Mouse (Mus musculus) embryonic stem cell, embryonic (primary cell): Measurements from ENCODE around the gene Eif4a1.

Experiments
- CTCF ChIA-PET, 4 experiments: fragments of 300-600 bp in 2 of 4; fragments of 350-600 bp in 2 of 4; sonication (Branson Sonifier 250); formaldehyde crosslinking; loops; one replicate each; lab custom pipeline; 2022; ENCODE audit warnings: inconsistent platforms in 2 of 4; lab: Charles Lee
- POLR2A ChIA-PET, 4 experiments: fragments of 300-600 bp in 2 of 4; fragments of 350-600 bp in 2 of 4; sonication (Branson Sonifier 250); formaldehyde crosslinking; loops; one replicate each; lab custom pipeline; 2022; ENCODE audit warnings: antibody characterized with exemption in 4 of 4, inconsistent platforms in 1 of 4; lab: Charles Lee

Gene Eif4a1

DNA sequence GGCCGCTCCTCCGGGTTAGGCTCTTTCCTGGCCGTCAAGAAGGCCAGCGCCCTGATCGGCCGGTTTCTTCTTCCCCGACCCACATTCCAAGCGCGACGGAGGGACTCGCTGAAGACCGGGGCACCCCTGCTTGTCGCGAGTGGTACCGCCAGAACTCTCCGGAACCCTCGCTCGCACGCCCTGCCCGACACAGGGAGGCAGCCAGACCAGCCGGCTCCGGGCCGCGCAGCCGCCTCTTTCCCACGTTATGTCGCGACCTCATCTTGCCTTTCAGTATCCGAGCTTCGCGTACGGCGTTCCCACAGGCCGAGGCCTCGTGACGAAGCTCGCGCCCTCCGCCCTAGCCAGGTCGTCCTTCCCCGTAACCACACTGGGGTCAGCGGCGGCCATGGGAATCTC is 498 bp downstream of the Eif4a1 start:
- ChIA-PET POLR2A (interaction anchor here (0.6 to 16.3 kb wide), 30 partner anchors 9 to 325 kb away, joined by 3 to 672 read pairs (median 6); partner anchors contain the start of genes Senp3 (in 4 of the 4), Sox15 (in 3 of the 4), Mpdu1 (in 2 of the 4) and Cd68 (in 1 of the 4)), CTCF (no interaction called here)

DNA sequence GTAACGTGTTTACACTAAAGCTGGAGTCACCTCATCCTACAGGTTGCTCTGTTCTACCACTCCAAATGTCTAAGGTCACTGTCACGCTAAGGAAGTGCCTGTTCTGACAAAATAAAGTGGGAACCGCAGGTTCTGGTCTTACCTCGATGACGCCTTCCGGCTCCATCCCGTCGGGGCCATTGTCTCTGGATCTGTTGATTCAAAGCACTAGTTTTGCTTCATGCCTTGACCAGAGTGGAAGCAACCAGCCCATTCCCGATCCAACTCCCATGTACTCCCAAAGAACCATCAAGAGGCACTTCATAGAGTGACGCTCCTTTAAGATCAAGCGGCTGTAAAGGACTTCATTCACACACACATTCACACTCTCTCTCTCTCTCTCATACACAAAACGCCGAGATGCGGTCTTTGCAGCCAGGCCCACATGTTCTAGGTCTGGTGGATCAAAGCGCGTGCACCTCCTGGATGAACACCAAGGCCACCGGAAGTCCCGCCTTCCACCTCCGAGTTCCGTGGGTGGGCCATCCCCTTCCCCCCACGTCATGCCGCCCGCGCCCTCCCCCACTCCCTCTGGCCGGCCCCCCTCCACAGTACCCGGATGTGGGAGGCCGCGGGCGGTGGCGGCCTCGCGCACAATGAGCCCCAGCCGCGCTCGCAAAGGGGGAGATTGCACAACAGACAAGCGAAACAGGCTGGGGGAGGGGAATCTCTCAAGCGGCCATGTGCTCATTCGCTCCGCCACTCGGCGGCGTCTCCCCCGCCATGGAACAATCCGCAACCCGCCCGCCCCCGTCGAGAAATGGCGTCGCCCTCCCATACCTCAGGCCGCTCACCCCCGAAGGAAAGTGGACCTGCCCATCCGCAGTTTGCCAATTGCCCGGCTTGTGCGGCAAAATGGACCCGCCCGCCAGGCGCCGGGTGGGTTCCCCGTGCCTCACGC is 1.2 kb downstream of the Eif4a1 start:
- POLR2A ChIA-PET = interaction anchor here (0.6 to 16.3 kb wide), 57 partner anchors 8 to 326 kb away, joined by 3 to 672 read pairs (median 8); partner anchors contain the start of genes Senp3 (in 3 of the 4), Sox15 (in 3 of the 4), Fxr2 (in 2 of the 4) and Mpdu1 (in 2 of the 4)
- CTCF ChIA-PET = interaction anchor here in 2 of 4 experiments (0.6 to 0.9 kb wide), 2 partner anchors 16 to 45 kb away, joined by 3 to 4 read pairs; partner anchors contain the start of gene Sox15 (in 1 of the 2)

DNA sequence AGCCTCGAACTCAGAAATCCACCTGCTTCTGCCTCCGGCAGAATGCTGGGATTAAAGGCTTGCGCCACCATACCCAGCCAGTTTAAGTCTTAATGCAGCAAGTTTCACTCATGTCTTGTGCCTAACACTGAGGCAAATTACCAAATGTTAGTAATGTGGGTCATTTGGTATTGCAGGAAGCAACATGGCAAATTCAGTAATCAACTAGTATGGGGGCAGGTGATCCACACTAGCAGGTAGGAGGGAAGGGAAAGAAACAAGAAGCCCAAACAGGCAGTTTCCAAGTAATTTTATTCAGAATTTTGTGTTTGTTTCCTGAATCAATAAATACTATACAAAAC is 5.6 kb downstream of the Eif4a1 start:
- POLR2A ChIA-PET = interaction anchor here (0.5 to 17.2 kb wide), 75 partner anchors 9 to 593 kb away, joined by 3 to 592 read pairs (median 5); partner anchors contain the start of genes Sox15 (in 4 of the 4), Fxr2 (in 3 of the 4), Senp3 (in 2 of the 4) and Tnfsf13 (in 2 of the 4)
- CTCF ChIA-PET = interaction anchor here in 3 of 4 experiments (0.7 to 2.6 kb wide), 5 partner anchors 9 to 38 kb away, joined by 4 to 31 read pairs (median 4); partner anchors contain the start of genes Sox15 (in 2 of the 3) and Fxr2 (in 1 of the 3)

DNA sequence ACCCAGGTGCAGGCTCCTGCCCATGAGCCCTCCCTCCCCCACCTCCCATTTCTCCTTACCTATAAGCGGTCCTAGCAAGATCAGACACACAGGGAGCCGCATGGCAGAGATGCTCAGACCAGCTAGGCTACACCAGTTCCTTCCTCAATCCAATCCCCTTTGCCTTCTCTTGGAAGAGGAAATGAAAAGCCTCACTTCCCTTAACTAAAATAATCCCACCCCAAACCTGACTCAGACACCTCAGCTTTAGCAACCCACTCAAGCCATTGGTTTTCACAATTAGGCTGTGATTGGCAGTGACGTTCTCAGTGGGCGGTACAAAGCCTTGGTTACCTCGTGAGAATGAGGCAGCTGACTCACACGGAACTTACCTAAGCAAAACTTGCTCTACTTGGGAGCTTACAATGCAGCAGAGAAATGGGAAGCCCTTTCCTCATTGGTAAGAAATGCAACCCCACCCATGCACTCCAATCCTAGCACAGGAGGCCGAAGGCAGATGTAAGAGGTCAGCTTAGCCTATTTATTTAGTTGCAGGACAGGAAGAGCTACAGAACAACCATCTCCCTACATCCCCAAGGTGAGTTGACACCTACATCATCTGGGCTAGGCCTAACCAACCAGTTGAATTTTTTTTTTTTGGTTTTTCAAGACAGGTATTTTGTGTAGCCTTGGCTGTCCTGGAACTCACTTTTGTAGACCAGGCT is 6.1 kb downstream of the Eif4a1 start, which contains the start of gene Cd68:
TSS of gene Cd68 (minus strand) at position 193 of the 704 bp plus-strand sequence.
- CTCF ChIA-PET = interaction anchor here in 3 of 4 experiments (0.7 to 2.6 kb wide), 7 partner anchors 9 to 47 kb away, joined by 3 to 31 read pairs (median 4); partner anchors contain the start of genes Sox15 (in 2 of the 3) and Fxr2 (in 1 of the 3)
- POLR2A ChIA-PET = interaction anchor here (0.5 to 17.2 kb wide), 94 partner anchors 8 to 593 kb away, joined by 3 to 592 read pairs (median 4); partner anchors contain the start of genes Sox15 (in 4 of the 4), Fxr2 (in 3 of the 4), Senp3 (in 3 of the 4) and Trp53 (in 3 of the 4)

DNA sequence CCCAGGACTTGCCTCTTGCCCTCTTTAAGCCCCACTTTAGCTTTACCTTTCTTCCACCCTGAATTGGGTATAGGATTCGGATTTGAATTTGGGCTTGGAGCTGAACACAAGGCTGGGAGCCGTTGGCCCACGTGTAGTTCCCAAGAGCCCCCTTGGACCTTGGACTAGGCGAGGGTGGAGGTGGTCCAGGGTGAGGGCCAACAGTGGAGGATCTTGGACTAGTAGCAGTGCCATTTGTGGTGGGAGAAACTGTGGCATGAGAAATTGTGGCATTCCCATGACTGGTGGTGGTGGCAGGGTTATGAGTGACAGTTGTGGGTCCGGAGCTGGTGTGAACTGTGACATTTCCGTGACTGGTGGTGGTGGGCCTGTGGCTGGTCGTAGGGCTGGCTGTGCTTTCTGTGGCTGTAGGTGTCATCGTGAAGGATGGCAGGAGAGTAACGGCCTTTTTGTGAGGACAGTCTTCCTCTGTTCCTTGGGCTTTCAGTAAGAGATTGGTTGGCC is 6.7 kb downstream of the Eif4a1 start:
- POLR2A ChIA-PET = interaction anchor here (0.6 to 17.2 kb wide), 81 partner anchors 7 to 592 kb away, joined by 3 to 592 read pairs (median 5); partner anchors contain the start of genes Sox15 (in 4 of the 4), Fxr2 (in 3 of the 4), Senp3 (in 3 of the 4) and Trp53 (in 3 of the 4)
- CTCF ChIA-PET = interaction anchor here in 3 of 4 experiments (0.7 to 2.6 kb wide), 6 partner anchors 8 to 47 kb away, joined by 3 to 31 read pairs (median 5); partner anchors contain the start of genes Sox15 (in 2 of the 3) and Fxr2 (in 1 of the 3)

DNA sequence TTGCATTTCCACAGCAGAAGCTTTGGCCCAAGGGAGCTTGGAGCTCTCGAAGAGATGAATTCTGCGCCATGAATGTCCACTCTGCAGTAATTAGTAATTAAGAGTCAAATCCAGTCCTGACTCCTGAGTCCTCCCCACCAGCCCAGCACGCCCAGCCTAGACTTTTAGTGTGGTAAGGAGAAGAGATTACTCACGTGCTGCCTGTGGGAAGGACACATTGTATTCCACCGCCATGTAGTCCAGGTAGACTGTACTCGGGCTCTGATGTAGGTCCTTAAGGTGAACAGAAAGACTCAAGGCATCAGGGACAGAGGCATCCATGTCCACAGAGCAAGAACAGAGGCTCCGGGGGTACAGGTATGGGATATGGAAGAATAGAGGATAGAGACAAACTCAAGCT is 7.4 kb downstream of the Eif4a1 start:
- ChIA-PET POLR2A (interaction anchor here (1.2 to 17.2 kb wide), 31 partner anchors 8 to 251 kb away, joined by 3 to 592 read pairs (median 12); partner anchors contain the start of genes Senp3 (in 3 of the 4), Sox15 (in 3 of the 4), Trp53 (in 3 of the 4) and Wrap53 (in 3 of the 4)), CTCF (interaction anchor here in 2 of 4 experiments (0.6 to 2.6 kb wide), 3 partner anchors 7 to 233 kb away, joined by 3 to 31 read pairs (median 3); partner anchors contain the start of gene Sox15 (in 1 of the 2))

DNA sequence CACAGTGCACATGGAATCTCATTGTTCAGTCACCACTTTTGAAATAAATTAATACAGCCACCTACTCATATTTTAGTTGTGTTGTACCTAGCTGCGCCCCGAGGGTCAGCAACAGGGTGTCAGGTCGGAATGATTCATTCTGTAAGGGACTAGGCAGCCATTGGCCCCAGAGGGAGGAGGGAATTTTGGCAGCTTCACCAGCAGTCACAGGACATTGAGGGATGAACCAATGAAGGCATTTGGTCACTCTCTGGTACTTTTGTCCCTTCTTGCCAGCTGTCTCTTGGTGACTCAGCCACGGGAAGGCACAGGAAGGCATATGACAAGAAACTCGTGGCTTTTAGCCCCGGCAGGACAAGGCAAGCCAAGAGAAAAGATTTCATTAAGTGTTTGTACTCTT is 8.4 kb downstream of the Eif4a1 start:
- POLR2A ChIA-PET = interaction anchor here in 3 of 4 experiments (0.8 to 17.2 kb wide), 13 partner anchors 9 to 91 kb away, joined by 3 to 592 read pairs (median 34); partner anchors contain the start of genes Senp3 (in 3 of the 3), Eif4a1 (in 2 of the 3), Sox15 (in 2 of the 3) and Tnfsf13 (in 1 of the 3)
- CTCF ChIA-PET = interaction anchor here in 1 of 4 experiments (0.6 kb wide), 1 partner anchor 45 kb away, joined by 3 read pairs; no protein-coding TSS in a partner anchor

DNA sequence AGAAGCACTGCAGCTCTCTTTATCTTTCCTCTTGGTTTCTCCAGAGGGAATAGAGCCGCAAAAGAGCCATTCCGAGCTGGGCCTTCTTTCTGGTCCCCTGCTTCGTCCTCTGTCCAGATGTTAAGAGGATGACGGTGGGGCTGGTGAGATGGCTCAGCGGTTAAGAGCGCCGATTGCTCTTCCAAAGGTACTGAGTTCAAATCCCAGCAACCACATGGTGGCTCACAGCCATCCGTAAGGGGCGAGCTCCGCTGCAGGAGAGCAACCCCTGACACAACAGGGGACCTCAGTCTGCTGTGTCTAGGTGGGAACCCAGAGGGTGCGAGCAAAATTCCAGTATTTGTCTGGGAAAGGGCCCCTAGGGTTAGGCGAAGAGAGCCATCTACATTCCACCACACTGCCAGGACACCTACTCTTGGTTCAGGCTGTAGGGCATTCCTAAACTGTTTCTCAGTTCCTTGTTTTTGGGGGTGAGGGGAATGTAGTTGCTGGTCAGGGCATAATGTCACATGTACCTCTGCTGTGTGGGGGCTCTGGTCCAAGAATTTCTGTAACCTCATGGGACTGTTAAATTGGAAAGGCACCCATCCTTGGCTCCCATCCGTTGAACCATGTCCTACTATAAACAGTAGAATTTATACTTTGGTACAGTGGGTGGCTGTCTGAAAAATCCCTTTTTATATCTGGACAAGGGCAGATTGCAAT is 9.1 kb downstream of the Eif4a1 start:
- POLR2A ChIA-PET = interaction anchor here (0.6 to 17.2 kb wide), 56 partner anchors 7 to 338 kb away, joined by 3 to 592 read pairs (median 5); partner anchors contain the start of genes Fxr2 (in 3 of the 4), Senp3 (in 3 of the 4), Eif4a1 (in 2 of the 4) and Sox15 (in 2 of the 4)

DNA sequence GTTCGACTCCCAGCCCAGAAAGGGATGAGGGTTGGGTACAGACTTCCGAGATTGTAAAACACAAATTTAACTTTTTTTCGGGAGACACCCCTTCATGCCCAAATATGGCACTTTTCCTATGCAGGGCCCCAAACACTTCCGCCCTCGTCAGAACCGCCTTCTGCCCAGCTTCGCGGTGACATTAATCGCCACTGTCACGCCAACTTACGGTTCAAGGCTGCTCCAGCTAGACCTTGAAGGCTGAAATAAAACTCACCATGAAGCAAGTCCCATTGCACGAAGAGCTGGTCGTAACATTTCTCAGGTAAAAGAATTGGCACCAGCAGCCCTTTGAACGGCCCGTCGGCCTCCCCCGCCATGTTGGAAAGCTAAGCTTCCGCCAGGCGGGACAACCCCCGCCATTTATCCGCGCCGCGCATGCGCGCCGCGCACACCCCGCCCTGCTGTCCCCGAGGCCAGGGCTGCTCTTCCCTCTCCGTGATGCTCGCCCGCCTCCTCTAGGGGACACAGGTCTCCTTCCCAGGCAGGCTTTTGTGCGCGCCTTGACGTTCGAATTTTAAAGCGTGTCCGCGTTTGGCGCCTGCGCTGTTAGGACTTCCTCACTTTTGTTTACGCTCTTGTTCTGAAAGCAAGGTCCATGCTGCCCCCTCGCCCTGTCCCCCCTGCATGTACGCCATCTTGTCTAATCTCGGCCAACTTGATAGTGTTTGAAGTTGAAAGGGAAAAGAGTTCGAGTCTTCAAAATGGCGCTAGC is 9.8 kb downstream of the Eif4a1 start, which contains the start of gene Mpdu1:
TSS of gene Mpdu1 (minus strand) at position 430 of the 754 bp plus-strand sequence.
- CTCF ChIA-PET = interaction anchor here (0.6 to 2.3 kb wide), 18 partner anchors 9 to 793 kb away, joined by 3 to 8 read pairs (median 4); partner anchors contain the start of gene Fxr2 (in 2 of the 4)
- POLR2A ChIA-PET = interaction anchor here (0.6 to 17.2 kb wide), 75 partner anchors 8 to 902 kb away, joined by 3 to 592 read pairs (median 4); partner anchors contain the start of genes Fxr2 (in 3 of the 4), Senp3 (in 3 of the 4), Eif4a1 (in 2 of the 4) and Sox15 (in 2 of the 4)

More for the DNA sequence above, 9.1 kb downstream of the Eif4a1 start:
- CTCF ChIA-PET = interaction anchor here (0.6 to 2.3 kb wide), 12 partner anchors 10 to 116 kb away, joined by 3 to 8 read pairs (median 4); partner anchors contain the start of gene Fxr2 (in 2 of the 4)

DNA sequence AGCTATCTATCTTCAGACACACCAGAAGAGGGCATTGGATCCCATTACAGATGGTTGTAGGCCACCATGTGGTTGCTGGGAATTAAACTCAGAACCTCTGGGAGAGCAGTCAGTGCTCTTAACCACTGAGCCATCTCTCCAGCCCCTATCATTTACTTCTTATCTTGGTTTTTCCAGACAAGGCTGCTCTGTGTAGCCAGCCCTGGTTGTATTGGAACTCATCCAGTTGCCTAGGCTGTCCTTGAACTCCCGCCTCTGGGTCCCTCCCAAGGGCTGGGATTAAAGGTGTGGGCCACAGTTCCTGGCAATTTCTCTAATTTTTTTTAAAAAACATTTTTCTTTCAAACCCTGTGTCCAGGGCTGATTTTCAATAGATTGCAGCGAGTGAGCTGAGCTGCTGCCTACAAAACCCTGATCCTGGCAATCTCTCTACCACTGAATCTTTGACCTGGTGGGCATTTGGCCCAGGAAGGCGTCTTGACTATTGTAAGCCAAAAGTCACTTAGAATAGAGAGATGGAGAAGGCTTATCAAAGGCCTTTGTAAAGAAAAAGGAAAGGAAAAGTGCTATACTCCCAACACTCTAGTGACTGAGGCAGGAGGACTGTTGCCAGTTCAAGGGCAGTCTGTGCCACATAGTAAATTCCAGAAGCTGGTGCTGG is 10.9 kb downstream of the Eif4a1 start:
- ChIA-PET POLR2A (interaction anchor here (0.6 to 17.2 kb wide), 57 partner anchors 7 to 1212 kb away, joined by 3 to 592 read pairs (median 6); partner anchors contain the start of genes Senp3 (in 3 of the 4), Eif4a1 (in 2 of the 4), Fxr2 (in 2 of the 4) and Sox15 (in 2 of the 4)), CTCF (interaction anchor here (0.5 to 2.3 kb wide), 12 partner anchors 28 to 792 kb away, joined by 3 to 8 read pairs (median 4); partner anchors contain the start of gene Fxr2 (in 2 of the 4))

DNA sequence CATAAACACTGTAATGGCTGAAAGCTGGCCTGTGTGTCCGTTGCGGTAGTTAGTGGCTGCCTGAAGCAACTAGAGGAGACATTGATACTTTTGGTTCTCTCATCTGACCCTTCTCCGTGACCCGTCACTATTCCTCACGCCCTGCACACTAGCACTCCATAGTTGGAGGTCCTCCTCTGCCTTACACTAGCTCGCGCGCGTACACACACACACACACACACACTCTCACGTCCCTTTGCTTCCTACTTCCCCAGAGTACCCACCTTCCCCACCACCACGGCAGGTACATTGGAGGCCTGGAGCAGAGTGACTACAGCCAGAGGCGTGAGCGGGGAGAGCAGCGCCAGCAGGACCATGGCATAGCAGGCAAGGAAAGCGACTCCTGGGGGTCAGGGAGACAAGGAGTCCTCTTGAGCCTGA is 14.8 kb downstream of the Eif4a1 start:
- CTCF ChIA-PET = interaction anchor here (0.6 to 6.0 kb wide), 32 partner anchors 8 to 229 kb away, joined by 3 to 111 read pairs (median 4); partner anchors contain the start of genes Cd68 (in 3 of the 4), Fxr2 (in 3 of the 4), Fgf11 (in 1 of the 4) and Senp3 (in 1 of the 4)

DNA sequence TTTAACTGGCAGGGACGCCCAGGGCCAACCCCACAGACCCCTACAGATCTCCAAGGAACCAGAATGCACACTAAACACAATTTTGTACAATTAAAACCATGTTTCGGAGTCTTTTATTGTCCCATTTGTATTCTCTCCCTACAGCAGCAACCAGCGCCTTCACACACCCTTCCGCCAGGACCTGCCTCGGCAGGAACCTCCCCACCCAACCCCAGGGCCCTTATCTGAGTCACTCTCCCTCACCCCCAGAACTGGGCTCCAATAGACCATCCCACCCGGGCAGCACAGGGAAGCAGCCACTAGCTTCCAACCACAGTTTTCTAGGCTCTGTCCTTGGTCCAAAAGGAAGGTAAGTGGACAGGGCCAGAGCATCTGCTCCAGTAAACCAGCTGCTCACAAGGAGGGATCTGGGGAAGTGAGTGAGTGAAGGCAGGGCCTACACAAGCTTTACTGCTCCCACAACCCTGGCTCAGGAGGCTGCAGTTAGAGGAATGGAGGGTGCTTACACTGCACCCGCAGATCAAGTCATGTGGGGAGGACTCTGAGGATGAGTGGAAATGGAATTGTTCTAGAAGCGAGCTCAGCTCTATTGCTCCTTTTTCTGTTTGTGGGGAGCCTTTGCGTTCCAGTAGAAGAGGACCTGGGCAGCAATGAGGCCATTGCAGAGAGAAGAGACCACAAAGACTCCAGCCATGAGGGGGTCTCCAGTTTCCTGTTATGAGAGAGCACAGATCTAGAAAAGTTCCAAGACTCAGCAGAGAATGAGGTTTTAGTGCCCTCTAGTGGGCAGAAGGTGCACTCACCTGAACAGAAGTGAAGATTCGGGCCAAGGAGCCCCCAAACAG is 15.4 kb downstream of the Eif4a1 start:
- CTCF ChIA-PET = interaction anchor here (0.5 to 6.0 kb wide), 38 partner anchors 8 to 304 kb away, joined by 3 to 111 read pairs (median 4); partner anchors contain the start of genes Cd68 (in 3 of the 4), Fxr2 (in 3 of the 4), Atp1b2 (in 1 of the 4) and Fgf11 (in 1 of the 4)
- POLR2A ChIA-PET = interaction anchor here (0.5 to 17.2 kb wide), 68 partner anchors 7 to 583 kb away, joined by 3 to 592 read pairs (median 5); partner anchors contain the start of genes Cd68 (in 4 of the 4), Eif4a1 (in 3 of the 4), Fxr2 (in 3 of the 4) and Senp3 (in 3 of the 4)

More for the DNA sequence above, 14.8 kb downstream of the Eif4a1 start:
- POLR2A ChIA-PET = interaction anchor here (0.5 to 17.2 kb wide), 49 partner anchors 7 to 334 kb away, joined by 3 to 592 read pairs (median 5); partner anchors contain the start of genes Cd68 (in 4 of the 4), Fxr2 (in 3 of the 4), Senp3 (in 3 of the 4) and Eif4a1 (in 2 of the 4)
